Mouse (Mus musculus) yolk sac, embryonic 10.5 days (tissue): ENCODE data around the gene Kdelr1.
A peak's percentile ranks its signal among the peaks of the same experiment; 100 is the strongest.

Experiments
- DNase-seq: peaks from one replicate; pipeline ENCODE4 v3.0.0-alpha.2; 2017; ENCODE audit warnings: low spot score

Gene Kdelr1

GRCm38 (mm10) chr7:45872624-45873023 is at the start of gene Kdelr1:
Kdelr1 (plus strand) TSS chr7:45872772.
- DNase-seq: peak; percentile 91

- DNase-seq: no peak
These were observed 48.0 kb upstream of the Kdelr1 start, which contains the start of gene Kcnj14 for GRCm38 (mm10) chr7:45824598-45824997. Kcnj14 (minus strand) TSS chr7:45824782.

GRCm38 (mm10) chr7:45826631-45827030 is 45.9 kb upstream of the Kdelr1 start:
- DNase-seq: no peak

- DNase-seq: peak; percentile 92
These were observed 42.0 kb upstream of the Kdelr1 start, which contains the start of gene Grwd1 for GRCm38 (mm10) chr7:45830427-45831127. Grwd1 (minus strand) TSS chr7:45830944.

- DNase-seq: no peak
These were observed 41.4 kb upstream of the Kdelr1 start for GRCm38 (mm10) chr7:45831128-45831525.

GRCm38 (mm10) chr7:45832428-45832827 is 40.1 kb upstream of the Kdelr1 start:
- DNase-seq: no peak

- DNase-seq: no peak
These were observed 39.3 kb upstream of the Kdelr1 start for GRCm38 (mm10) chr7:45833148-45833790.

- DNase-seq: no peak
These were observed 38.6 kb upstream of the Kdelr1 start for GRCm38 (mm10) chr7:45833924-45834323.

GRCm38 (mm10) chr7:45842950-45843744 is 29.4 kb upstream of the Kdelr1 start:
- no peak for DNase-seq

- DNase-seq: no peak
These were observed 24.0 kb upstream of the Kdelr1 start for GRCm38 (mm10) chr7:45848447-45849027.

GRCm38 (mm10) chr7:45850661-45851060 is 21.9 kb upstream of the Kdelr1 start:
- no peak for DNase-seq

- DNase-seq: no peak
These were observed 19.5 kb upstream of the Kdelr1 start for GRCm38 (mm10) chr7:45853089-45853488.

GRCm38 (mm10) chr7:45856950-45857901 is 15.3 kb upstream of the Kdelr1 start:
- DNase-seq: peak; percentile 25

- no peak for DNase-seq
These were observed 13.6 kb upstream of the Kdelr1 start for GRCm38 (mm10) chr7:45859008-45859407.

- DNase-seq: no peak
These were observed 9.8 kb upstream of the Kdelr1 start for GRCm38 (mm10) chr7:45862804-45863203.

- DNase-seq: no peak
These were observed 8.1 kb upstream of the Kdelr1 start for GRCm38 (mm10) chr7:45864435-45864834.

GRCm38 (mm10) chr7:45865925-45866910 is 6.4 kb upstream of the Kdelr1 start:
- peak; percentile 94 for DNase-seq

- DNase-seq: no peak
These were observed 4.7 kb upstream of the Kdelr1 start for GRCm38 (mm10) chr7:45867871-45868270.

- DNase-seq: no peak
These were observed 3.4 kb upstream of the Kdelr1 start for GRCm38 (mm10) chr7:45869107-45869670.

- no peak for DNase-seq
These were observed 2.8 kb upstream of the Kdelr1 start for GRCm38 (mm10) chr7:45869787-45870186.
